Mouse (Mus musculus): ENCODE data around the gene 1520401A03Rik.

The 1520401A03Rik gene

DNA sequence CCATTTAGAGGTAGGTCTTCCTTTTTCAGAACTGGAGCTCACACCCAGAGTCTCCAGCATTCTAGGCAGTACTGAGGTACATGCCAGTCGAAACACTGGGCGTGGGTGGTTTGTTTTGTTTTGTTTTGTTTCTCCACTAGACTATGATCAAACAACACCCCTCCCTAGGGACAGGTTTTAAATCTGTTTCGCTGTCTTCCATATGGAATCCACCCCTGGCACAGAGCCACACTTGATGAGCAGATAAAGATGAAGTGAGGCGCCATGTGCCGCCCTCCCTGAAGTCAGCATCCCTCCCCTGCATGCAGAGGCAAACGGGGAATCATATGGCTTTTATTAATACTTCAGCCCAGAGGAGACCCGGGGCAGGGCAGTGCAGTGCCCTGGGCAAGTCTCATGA lies 17.8 kb downstream of the 1520401A03Rik start:
- in situ Hi-C loops (cut with MboI; ENCODE audit: low sequenced_read_pairs): no loop called here

- in situ Hi-C loops (cut with MboI; ENCODE audit: low sequenced_read_pairs): no loop called here
Observed at GRCm38 (mm10) chr17:23703301-23703700, 19.3 kb downstream of the 1520401A03Rik start.

- in situ Hi-C loops (cut with MboI; ENCODE audit: low sequenced_read_pairs): no loop called here
Observed at GRCm38 (mm10) chr17:23700079-23700478, 22.5 kb downstream of the 1520401A03Rik start.

- in situ Hi-C loops (cut with MboI; ENCODE audit: low sequenced_read_pairs): no loop called here
Observed at GRCm38 (mm10) chr17:23699131-23700077, 23.2 kb downstream of the 1520401A03Rik start.

GRCm38 (mm10) chr17:23695801-23696200 lies 26.8 kb downstream of the 1520401A03Rik start:
- in situ Hi-C loops (cut with MboI; ENCODE audit: low sequenced_read_pairs): no loop called here

DNA sequence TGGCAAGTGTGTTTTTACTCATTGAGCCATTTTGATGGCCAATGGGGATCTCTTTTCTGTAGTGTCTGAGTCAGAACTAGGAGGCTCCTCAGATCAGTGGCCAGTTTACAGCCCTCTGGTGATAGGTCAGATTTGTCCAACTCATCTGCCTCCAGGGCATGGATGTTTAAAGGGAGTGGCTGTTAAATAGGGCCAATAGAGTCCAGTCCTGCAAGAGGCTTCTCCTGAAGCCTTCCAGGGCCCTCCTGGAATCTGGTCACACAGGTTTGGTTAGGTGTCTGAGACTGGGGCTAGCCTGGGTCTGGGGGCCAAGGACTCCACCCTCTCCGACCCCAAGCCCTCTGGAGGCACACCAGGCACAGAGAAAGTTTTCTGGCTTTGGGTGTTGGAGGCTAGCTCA lies 28.1 kb downstream of the 1520401A03Rik start:
- in situ Hi-C loops (cut with MboI; ENCODE audit: low sequenced_read_pairs): no loop called here

- in situ Hi-C loops (cut with MboI; ENCODE audit: low sequenced_read_pairs): no loop called here
Observed at GRCm38 (mm10) chr17:23683856-23684672, 38.5 kb downstream of the 1520401A03Rik start, which contains the start of gene Cldn9. TSS of gene Cldn9 (minus strand) at chr17:23684026.

DNA sequence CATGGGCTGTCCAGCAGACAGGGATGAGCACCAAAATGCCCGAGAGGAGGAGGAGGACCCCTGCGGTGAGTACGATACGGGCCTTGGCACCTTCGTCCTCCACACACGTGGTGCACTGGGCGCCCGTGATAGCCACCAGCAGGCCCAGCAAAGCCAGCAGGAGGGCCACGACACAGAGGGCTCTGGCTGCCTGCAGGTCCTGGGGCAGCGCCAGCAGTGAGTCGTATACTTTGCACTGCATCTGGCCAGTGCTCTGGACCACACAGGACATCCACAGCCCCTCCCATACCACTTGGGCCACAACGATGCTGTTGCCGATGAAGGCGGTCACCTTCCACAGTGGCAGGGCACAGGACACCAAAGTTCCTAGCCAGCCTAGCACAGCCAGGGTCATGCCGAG lies 39.4 kb downstream of the 1520401A03Rik start:
- in situ Hi-C loops (cut with MboI; ENCODE audit: low sequenced_read_pairs): no loop called here

GRCm38 (mm10) chr17:23682530-23682929 lies 40.1 kb downstream of the 1520401A03Rik start:
- in situ Hi-C loops (cut with MboI; ENCODE audit: low sequenced_read_pairs): no loop called here

- in situ Hi-C loops (cut with MboI; ENCODE audit: low sequenced_read_pairs): no loop called here
Observed at GRCm38 (mm10) chr17:23682092-23682491, 40.5 kb downstream of the 1520401A03Rik start.

DNA sequence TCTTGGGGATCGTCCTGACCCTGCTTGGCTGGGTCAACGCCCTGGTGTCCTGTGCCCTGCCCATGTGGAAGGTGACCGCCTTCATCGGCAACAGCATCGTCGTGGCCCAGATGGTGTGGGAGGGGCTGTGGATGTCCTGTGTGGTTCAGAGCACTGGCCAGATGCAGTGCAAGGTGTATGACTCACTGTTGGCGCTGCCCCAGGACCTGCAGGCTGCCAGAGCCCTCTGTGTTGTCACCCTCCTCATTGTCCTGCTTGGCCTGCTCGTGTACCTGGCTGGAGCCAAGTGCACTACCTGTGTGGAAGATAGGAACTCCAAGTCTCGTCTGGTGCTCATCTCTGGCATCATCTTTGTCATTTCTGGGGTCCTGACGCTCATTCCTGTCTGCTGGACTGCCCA lies 41.5 kb downstream of the 1520401A03Rik start:
- in situ Hi-C loops (cut with MboI; ENCODE audit: low sequenced_read_pairs): no loop called here

DNA sequence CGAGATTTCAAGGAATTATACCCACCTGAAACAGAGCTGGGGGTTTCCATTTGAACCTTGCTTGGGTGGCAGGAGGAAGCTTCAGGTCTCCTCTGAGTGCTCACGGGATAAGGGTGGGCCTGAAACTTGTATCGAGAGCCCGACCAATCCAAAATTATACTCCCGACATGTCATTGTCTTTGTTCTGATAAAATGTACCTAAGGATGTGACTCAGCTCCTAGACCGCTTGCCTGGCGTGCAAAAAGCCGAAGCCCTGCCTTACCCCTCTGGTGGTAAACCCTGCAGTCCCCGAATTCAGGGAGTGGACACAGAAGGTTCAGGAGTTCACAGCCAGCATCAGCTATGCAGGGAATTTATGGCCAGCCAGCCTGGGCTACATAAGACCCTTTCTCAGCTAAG lies 42.2 kb downstream of the 1520401A03Rik start:
- in situ Hi-C loops (cut with MboI; ENCODE audit: low sequenced_read_pairs): no loop called here

DNA sequence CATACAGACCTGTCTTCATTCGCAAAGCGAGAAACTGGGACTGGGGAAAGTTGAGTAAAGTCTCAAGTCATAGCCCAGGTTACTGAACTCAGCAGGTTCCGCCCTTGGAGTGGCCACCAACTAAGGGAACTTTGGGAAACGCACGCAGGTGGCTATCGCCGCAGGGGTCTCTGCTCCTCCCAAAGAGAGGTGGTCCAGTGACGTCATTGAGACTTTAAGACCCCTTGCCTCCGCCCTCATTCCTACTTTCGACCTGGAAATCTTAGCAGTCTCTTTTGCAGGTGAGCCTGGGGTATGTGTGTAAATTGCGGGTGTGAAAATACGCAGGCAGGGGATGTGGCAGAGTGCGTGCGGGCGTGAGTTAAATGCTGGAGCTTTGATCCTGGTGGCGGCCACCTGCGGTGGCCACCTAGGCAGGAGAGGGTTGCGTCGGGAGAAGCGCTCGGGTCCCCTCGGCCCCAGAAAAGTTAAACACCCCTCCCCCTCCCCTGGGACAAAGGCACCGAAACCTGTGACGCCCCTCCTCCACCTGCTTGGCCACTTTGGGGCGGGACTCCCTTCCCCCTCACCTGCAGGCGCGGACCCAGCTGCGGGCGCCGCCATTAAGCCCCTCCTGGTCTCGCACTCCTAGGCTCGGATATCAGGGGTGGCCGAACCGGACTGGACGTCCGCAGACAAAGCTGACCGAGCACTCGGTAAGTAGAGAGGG lies 43.3 kb downstream of the 1520401A03Rik start, which contains the start of gene Cldn6:
Gene Cldn6 (plus strand): TSS at position 123 of the 709 bp plus-strand sequence.
- in situ Hi-C loops (cut with MboI; ENCODE audit: low sequenced_read_pairs): no loop called here

GRCm38 (mm10) chr17:23677236-23677679 lies 45.3 kb downstream of the 1520401A03Rik start, which contains the start of gene Tnfrsf12a:
TSS of gene Tnfrsf12a (minus strand) at chr17:23677468.
- in situ Hi-C loops (cut with MboI; ENCODE audit: low sequenced_read_pairs): no loop called here

DNA sequence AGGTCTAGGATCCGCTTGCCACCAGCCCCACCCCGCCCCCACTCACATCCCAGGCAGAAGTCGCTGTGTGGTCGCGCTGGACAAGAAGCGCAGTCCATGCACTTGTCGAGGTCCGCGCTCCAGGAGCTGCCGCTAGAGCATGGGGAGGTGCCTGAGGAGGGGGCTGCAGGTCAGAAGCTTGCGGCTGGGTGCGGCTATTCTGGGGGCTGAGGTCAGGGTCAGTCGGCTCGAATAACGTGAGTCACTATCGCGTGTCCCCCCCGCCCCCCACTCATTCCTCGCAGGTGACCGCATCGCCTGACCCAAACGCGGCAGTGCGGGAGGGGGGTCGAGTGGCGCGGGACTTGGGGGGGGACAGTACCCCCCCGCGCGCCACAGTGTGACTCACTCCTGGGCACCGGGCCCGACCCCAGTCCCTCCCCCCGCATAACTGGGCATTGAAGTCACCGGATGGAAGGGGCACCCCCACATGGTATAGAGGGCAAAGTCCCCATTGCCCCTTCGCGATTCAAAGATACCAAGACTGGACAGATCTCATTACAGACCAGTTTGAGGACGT lies 46.0 kb downstream of the 1520401A03Rik start:
- in situ Hi-C loops (cut with MboI; ENCODE audit: low sequenced_read_pairs): no loop called here

DNA sequence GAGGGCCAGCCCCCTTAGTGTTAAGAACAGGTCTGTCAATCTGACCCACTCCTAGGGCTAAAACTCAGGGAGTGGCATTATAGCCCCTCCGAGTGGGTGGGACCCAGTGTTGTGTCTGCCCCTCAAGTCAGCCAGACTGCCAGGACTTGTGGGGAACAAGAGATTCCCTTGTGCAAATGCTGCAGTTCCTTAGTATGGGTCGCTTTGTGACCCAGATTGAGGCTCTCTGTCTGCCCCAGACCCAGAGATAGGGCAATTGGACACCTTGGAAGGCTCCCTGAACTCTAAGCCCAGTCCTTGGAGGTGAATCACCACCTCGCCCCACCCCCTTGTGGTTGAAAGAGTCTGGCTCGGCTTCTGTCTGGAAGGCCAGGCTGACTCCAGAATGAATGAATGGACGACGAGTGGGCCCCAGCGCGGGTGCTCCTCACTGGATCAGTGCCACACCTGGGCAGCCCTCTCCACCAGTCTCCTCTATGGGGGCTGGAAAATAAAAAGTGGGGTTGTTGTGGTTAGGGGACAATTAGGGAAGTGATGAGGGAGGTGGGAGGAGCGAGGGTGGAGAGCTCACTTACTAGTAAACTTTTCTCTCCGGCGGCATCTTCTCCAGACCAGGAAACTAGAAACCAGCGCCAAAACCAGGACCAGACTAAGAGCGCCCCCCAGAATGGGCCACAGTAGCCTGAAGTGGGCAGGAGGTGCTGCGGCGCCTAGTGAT lies 46.9 kb downstream of the 1520401A03Rik start:
- in situ Hi-C loops (cut with MboI; ENCODE audit: low sequenced_read_pairs): no loop called here

DNA sequence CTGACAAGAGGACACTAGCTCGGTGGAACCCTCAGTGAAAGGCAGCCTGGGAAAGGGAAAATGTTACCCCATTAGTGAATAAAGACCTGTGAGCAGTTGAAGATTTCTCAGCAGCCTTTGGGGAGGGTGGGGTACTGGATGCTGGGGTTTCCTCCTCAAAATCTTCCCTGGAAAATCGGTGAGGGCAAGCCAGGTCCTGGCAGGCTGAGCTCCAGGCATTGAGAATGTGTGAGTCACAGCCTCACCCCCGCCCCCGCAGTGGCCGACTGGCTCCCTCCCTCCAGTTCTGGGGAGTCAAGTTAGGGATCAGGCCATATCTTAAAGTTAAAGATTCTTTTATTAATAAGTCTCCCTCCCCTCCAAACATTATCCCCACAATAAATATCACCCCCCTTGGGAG lies 47.5 kb downstream of the 1520401A03Rik start:
- in situ Hi-C loops (cut with MboI; ENCODE audit: low sequenced_read_pairs): no loop called here

GRCm38 (mm10) chr17:23674271-23674952 lies 48.2 kb downstream of the 1520401A03Rik start:
- in situ Hi-C loops (cut with MboI; ENCODE audit: low sequenced_read_pairs): no loop called here

- in situ Hi-C loops (cut with MboI; ENCODE audit: low sequenced_read_pairs): no loop called here
Observed at GRCm38 (mm10) chr17:23673424-23674073, 49.0 kb downstream of the 1520401A03Rik start, which contains the start of the genes Hcfc1r1 and Thoc6. TSS of gene Hcfc1r1 (plus strand) at chr17:23673596. TSS of gene Thoc6 (minus strand) at chr17:23673882.
